Mouse (Mus musculus) mesoderm, embryonic 11.5 days (tissue): ENCODE measurements around the gene Zfp524.
"Not testable (repeated sequence)": the region's sequence is repeated elsewhere in the genome, so short reads cannot be mapped to it uniquely, and the experiment has no call there.

Experiments used
- DNase-seq: peaks from one replicate; pipeline ENCODE4 v3.0.0-alpha.2; 2012; ENCODE audit warnings: low read depth, low spot score

Zfp524 gene

DNA sequence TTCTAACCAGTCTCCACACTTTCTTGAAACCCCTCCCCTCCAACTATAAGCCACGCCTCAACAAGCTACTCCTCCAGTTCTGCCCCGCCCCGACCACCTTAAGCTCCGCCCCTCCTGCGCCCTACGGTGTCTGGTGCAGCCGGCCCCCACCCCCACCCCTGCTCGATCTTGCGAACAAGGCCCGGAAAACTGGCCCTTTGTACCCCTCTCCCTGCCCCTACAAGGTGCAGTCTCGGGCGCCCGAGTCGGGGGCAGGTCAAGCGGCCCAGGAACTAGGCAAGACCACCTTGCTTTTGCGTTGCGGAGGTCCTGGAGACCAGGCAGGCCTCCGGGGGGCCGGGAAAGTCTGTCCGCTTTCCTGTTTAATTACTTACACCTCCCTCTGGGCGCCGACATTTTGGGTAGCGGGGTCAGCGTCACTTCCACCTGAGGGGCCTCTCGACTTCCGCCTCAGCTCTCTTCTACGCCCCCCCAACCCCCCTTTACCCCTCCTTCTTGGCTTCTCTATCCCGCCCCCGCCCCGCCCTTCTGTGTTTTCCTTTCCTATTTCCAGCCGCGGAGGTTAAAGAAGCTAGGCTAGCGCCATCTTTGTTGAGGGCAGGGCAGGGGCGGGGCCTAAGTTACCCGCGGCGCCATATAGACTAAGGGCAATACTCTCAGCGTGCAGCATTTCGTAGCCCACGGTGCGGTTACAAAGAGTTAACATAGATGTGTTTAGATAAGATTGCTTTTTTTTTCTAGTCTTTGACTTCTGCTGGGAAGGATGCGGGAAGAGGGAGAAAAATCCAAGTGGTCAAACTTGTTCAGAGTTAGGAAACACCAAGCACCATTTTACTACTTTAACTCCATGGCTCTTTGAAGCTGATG lies at the start of gene Zfp524, which contains the start of gene Fiz1:
TSS of gene Zfp524 (plus strand) at position 165 of the 867 bp plus-strand sequence.
TSS of gene Fiz1 (minus strand) at position 447 of the 867 bp plus-strand sequence.
- DNase-seq = peak; percentile 98

DNA sequence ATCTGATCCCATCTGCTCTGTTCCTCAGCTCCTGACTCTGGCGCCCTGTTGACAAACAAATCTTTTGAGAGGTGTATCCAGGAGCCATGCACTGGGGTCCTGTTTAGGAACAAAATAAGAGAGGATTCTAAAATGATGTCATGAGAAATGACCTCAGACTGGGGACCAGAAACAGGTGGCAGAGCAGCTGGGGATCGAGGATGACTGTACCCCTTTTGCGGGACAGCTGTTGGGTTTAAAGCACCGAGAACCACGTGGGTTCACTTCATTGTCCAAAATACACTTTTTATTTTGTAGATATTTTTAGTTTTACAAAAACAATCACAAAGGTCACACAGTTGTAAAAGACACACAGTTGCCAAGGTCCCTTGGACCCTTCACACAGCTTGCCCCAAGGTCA lies 49.2 kb upstream of the Zfp524 start:
- DNase-seq = no peak

DNA sequence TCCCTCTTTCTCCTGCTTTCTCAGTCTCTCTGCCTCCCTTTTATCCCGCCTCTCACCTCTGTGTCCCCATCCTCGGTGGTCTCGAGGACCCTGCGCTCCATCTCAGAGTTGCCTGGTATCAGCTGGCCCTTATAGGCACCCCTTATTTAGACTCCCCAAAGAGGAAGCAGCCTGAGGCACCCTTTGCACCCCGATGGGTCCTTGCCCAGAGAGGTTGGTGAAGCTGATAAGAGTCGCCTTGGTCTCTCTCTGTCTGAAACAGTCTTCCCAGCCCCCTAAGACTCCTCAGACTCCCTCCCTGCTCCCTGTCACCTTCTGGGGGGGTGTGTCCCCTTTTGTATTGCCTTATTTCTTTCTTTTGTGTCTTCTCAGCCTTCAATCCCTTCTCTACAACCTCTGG lies 43.1 kb upstream of the Zfp524 start, which contains the start of gene Sbk3:
TSS of gene Sbk3 (minus strand) at position 101 of the 400 bp plus-strand sequence.
- no peak for DNase-seq

DNA sequence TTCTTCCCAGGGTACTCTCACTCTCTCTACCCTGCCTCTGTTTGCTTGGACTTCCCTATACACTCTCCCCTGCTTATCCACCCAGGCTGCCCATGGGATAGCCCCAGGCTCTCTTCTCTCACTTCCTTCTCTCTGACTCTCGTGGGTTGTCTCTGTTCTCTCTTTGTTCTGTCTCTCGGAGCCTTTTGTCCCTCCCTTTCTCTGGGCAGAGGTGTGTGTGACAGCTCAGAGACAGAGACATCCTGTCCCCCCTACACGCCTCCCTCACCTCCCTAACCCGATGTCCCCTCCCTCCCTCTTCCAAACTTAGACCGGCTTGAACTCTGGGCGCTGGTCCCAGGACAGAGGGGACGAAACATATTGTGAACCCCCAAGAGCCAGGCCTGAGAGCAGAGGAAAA lies 42.5 kb upstream of the Zfp524 start:
- no peak for DNase-seq

DNA sequence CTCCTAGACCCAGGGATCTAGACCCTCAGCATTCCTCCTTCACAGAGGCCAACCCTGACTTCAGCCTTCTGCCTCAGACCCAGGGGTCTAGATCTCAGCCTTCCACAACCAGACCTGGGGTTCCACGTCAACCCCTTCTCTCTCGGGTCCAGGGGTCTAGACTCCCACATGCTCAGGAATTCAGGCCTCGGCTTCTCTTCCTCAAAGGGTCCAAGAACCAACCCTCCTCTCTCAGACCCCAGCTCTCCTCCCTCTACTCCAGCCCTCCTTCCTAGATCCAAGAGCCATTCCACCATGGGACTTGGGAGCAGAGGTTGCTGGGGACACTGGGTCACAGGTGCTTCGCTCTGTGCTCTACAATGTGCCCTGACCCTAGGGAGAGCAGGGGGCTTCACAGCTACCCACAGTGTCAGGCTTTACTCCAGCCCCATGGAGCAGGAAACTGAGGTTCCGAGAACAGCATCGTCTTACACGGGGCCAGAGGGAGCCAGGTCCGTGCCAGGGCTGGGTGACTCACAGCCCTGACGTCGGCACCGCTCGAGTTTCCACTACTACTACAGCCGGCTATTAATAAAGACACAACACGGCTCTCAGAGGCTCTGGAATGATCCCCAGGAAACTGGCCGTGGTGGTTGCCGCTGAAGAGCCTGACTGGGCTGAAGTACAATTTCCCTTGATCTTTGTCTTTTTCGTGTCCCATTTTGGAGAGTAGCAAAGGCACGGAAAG lies 41.7 kb upstream of the Zfp524 start:
- DNase-seq = no peak

DNA sequence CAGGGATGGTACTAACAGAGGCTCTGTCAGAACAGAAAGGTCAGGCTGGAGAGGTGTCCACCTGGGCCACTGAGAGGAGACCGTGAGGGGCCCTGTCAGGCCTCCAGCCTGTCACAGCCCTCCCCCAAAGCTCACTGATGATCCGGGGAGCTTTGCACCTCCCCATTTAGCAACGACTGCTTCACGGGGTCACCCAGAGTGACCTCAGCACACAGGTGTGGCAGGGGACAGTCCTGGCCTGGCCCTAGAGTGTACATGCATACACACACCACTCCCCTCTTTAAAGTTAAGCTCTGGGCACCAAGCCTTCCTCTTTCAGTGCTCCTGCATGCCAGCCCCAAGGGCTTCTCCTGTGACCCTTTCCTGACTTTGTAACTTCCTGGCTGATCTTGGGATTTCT lies 38.8 kb upstream of the Zfp524 start:
- no peak for DNase-seq

DNA sequence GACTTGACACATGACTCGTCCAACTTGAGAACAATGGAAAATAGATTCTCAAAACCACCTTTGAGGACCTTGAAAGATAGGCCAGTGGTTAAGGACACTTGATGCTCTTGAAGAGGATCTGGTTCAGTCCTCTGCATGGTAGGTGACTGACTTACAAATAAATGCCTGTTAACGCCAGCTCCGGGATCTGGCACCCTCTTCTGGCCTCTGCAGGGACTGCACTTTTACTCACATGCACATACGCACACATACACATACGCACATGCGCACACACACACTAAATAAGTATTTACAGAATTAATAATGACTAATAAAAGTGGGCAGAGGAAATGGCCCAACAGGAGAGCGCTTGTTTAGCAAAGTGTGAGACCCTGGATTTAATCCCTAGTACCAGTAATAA lies 37.4 kb upstream of the Zfp524 start:
- DNase-seq = no peak

DNA sequence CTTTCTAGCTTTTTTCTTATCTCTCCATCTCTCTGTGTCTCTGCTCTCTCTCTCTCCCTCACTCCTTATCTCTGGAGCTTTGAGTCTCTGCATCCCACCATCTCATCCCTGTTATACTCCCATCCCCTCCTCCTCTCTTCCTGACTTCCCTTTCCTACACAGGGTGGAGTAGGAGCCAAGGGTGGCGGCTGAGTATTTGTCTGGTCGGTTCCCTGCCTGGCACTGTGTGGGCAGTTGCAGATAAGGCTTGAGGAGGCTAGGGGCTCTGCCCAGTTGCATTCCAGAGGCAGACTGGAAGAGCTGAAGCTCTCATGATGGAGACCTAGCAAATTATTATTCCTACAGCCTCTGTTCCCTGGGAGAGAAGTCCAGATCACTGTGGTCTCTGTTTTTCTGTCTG lies 26.0 kb upstream of the Zfp524 start:
- DNase-seq = no peak

DNA sequence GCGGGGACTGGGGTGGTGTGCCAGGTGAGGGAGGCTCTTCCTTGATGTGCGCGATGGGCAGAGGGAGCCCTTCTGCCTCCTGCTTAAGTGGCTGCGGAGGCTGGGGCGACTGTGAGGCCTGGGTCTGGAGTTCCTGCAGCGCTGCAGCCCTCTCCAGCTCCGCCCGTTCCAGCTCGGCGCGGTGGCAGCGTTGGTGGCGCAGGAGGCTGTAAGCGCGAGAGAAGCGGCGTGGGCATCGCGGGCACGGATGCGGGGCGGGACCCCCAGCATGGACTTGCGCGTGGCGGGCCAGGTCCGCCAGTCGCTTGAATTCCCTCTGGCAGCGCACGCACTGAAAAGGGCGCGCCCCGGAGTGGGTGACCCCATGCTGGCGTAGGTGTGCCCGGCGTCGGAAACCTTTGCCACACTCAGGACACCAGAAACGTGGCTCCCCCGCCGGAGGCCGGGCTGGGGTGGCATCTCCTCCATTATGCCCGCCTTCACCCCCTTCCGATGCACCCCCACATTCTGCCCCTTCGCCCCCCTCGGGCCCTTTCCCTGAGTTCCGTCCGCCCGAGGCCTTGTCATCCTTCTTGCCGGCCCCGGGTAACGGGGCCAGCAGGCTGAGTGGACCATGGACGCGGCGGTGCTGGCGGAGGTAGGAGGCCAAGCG lies 20.7 kb upstream of the Zfp524 start:
- no peak for DNase-seq

DNA sequence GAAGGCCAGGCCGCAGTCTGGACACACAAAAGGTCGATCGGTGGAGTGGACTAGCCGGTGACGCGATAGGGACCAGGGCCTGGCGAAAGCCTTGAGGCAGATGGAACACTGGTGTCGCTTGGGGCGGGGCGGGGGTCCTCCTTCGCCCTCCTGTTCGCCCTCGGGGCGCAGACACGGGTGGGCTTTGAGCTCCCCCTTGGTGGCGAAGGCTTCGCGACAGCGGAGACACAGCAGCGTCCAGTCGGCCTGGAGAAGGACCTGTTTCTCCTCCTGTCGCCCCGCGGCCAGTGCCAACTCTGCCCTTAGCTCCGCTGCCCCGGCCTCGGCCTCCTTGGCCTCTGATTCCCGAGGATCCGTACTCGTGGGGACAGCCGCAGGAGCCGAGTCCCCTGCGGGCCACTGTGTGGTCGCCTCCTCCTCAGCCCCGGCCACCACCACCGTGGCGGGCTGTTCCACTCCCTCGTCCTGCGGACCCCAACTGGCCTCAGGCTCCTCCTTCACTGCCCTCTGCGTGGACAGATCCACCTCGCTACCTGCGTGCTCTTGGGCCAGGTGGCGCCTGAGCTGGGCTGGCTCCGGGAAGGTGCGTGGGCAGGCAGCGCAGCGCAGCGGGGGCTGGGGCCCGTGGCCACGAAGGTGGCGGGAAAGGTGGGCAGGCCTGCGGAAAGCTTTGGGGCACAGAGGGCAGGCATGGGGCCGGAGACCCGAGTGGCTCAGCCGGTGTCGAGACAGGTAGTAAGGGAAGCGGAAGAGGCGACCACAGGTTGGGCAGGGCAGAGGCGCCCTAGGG lies 20.0 kb upstream of the Zfp524 start:
- no peak for DNase-seq

DNA sequence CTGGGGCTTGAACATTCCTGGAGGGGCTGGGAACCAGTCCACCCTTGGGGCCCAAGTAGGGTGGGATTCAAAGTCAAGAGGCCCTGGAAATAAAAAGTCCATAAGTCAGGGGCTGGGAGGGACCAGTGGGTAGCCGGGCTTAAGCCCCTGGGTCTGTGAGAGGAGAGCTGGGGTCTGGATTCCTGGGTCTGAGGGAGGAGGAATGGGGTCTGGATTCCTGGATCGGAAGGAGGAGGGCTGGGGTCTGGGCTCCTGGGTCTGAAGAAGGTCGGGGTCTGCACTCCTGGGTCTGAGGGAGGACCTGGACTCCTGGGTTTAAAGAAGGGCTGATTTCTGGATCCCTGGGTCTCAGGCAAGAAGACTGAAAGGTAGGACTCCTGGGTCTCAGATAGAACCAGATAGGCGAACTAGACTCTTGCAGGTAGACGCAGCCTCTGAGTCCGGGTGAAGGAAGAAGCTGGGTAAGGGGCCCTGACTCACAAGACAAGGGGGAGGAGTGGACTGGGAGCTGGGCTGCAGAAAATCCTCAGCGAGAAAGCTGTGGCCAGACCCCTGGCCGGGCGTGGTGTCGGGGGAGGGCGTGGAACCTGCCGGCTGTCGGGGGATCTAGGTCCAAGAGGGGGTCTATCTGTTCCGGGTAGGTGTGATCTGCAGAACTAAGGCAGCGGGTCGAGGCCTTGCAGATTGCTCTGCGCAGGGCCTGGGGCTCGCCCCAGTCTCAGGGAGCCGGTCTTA lies 18.8 kb upstream of the Zfp524 start:
- DNase-seq = peak; percentile 7

DNA sequence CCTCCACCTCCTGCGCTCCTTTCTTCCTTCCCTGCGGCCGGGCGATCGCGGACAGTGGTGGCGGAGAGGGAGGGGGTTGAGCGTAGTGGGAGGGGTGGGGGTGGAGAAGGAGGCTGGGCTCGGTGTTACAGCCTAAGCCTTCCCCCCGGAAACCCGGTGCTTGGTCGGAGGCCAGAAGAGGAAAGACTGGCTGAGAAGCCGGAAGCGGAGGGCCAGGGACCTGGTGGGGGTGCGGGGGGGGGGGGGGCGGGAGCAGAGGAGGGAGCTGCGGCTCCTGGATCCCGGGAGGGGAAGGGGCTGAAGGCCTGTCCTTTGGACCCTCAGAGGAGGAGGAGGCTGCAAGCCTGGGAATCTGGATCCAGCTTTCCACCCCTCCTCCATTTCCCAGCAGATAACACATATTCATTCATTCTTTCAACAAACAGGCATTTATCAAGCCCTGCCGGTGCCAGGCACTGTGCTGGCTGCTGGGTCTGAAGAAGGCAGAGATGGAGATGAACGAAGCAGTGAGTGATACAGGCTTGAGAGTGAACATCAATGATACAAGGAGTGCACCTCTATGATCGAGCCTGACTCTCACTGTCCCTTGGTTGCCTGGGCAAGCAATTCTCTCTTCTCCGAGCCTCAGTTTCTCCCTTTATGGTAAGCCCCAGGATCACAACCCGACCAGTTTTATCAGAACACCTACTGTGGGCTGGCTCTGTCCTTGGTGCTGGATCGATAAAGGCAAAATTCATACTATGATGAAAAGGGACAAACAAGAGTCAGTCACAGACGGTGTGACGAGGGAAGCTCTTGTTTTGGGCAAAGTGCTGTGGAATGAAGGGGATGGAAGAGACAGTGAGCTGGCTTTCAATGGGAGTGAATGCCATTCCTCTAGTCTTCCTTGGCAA lies 18.0 kb upstream of the Zfp524 start, which contains the start of gene Zfp579:
TSS of gene Zfp579 (minus strand) at position 156 of the 893 bp plus-strand sequence.
- peak; percentile 95 for DNase-seq

DNA sequence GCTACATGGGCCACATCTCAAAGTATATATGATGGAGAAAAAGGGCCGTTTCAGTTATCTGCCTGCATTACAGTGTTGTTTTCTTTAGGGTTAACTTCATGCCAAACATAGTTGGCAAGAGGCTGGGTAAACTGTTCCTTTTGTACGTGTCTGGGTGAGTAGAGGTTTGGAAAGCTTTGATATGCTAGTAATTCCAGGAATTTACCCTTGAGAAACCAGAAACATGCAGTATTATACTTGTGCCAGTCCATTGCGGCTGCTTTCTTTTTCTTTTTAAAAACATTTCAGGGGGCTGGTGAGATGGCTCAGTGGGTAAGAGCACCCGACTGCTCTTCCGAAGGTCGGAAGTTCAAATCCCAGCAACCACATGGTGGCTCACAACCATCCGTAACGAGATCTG lies 17.3 kb upstream of the Zfp524 start:
- DNase-seq = no peak

DNA sequence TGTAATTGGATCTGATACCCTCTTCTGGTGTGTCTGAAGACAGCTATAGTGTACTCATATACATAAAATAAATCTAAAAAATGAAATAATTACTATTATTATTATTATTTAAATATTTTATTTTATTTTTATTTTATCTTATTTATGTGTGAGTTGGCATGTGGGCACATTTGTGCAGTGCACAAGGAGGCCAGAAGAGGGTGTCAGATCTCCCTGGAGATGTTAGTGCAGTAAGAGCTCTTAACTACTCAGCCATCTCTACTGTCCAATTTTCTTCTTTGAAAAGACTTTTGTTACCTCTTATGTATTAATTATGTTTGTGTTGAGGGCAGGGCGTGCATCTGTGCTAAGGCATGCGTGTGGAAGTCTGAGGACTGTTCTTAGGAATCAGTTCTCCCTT lies 14.3 kb upstream of the Zfp524 start:
- no peak for DNase-seq

DNA sequence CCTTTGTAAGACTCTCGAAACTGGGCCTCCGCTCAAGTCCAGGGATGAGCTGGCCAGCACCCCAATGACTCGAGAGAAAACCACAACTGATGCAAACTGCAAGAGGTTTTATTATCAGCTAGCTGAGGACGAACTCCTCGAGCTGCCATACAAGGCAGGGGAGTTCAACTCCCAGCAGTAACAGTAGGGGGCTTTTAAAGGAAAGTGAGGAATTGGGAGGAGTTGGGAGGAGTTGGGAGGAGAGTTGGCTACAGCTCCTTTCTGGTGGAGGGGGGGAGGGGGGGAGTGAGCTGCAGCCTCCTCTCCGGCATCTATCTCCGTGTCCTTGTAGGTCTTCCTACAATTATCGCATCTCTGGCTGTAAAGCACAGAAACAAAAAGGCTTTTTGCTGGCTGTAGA lies 11.3 kb upstream of the Zfp524 start:
- DNase-seq = not testable (repeated sequence)

DNA sequence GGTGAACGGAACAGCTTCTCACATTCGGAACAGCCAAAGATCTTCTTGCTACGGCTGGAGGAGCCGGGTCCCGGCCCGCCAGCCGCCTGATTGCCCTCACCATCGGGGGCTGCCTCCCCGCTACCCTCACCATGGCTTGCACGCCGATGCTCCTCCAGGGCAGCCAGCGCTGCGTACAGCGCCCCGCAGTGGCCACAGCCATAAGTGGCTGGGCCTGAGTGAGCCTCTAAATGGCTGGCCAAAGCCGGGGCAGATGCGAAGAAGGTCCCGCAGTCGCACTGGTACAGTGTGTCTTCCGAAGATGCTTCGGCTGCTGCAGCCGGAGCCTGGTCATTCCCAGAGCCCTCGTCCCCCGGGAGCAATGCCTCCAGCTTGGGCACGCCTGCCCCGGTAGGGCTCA lies 6.0 kb upstream of the Zfp524 start:
- no peak for DNase-seq

DNA sequence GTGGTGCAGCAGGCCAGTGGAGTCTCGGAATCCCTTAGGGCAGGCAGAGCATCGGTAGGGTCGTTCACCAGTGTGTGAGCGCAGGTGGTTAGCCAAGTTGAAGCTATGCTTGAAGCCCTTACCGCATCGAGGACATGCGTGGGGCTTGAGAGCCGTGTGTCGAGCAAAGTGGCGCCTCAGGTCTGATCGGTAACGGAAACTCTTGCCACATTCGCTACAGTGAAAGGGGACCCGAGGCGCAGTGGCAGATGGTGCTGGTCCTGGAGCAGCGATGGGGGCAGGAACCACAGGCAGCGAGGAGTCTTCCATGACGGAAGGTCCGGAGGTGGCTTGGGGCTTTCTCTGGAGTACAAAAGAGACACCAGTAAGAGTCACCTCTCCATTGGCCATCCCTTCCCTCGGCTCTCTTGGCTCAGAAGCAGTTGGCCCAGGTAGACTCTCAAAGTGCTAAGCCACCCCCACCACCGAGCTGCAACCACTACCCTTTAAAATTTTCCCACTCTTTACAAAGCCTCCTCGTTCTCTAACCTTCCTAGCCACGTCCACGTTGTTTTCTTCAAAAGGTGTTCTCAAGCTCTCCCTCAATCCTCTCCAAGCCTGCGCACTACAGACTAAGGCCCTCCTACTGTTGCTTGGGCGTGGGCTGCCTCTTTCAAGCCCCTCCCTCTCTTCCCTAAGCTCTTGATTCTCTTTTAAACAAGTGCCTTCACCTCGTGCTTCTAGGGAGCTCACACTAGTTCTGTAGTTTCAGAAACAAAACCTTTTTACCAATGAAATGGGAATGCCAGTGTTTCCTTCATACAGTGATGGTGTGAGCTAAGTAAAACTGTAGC lies 1.3 kb upstream of the Zfp524 start:
- DNase-seq = no peak

DNA sequence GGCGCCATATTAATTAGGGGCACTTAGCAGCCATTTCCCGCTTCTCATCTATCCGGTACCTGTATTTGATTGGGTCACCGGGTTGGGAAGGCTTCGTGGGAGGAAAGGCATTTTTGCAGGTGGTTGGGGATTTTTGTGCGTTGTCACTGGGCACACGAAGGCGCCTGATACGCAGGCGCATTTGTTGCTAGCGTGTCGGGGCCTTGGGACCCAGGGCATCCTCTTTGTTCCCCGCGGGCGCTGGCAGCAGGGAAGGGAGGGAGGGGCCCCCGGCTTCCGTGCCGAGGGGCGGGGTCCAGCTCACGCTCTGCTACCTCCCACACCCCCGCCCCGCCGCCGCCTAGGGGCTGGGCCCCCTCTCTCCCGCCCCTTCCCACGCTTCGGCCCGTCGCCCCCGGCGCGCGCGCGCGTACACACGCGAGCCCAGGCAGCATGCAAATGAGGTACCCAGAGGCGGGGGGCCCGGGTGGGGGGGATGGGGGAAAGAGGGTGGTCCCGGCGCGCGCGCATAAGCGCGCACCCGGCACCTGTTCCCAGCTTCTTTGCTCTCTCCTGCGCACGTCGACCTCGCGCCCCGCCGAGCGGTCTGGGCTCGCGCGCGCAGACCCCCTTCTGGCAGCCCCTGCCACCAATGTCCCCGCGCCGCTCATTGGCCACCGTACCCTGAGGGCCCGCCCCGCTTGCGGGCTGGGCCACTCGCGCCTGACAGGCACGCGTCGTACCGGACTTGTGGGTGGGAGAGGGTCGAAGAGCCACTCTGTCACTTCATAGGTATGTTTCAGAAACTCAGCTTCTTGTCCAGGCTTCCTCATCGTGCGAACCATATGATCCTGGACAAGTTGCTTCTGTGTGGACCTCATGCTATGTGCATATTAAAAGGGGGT lies 1.1 kb downstream of the Zfp524 start, which contains the start of gene Gm44973:
TSS of gene Gm44973 (plus strand) at position 379 of the 884 bp plus-strand sequence.
- peak; percentile 94 for DNase-seq
